ENCODE assay signal across 8 mouse cellular contexts in the genomic region with DNA sequence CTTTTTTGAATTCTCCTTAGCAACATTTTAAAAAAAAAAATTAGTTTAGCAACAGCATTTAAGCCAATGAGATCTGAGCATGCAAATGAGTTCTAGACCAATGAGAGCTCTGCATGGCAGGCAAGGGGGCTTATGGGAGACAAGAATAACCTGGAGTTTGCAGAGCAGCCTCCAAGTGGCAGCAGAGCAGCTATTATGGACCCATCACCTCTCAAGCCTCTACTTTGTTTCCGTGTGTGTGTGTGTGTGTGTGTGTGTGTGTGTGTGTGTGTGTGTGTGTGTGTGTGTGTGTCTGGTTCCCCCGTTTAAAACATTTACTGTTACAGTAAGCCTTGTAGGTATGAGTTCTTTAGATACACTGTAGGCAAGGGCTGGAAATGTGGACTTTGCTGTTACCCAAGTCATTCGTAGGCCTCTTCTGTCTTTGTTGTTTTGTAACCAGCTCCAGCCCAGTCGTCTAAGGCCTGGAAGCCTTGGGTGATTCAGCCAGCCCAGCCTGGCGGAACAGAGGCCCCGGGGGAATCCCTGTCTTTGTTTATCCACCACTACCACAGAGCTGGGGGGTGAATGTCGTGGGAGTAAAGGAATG. TPM values are rescaled to one million over a fixed set of nuclear protein-coding genes. Genes with fewer than 3 reads are reported as not detected.
DNase-seq lines count a peak whose midpoint lies in the region; ATAC-seq and TF ChIP-seq lines count a peak whose summit lies in the region.

No protein-coding gene starts in this region.

- intact Hi-C loops in left cerebral cortex, postnatal 14 days (cut with DNase I): loop anchor here (10.0 kb wide), 1 partner anchor 130 kb away; no protein-coding TSS in a partner anchor

- no peak for DNase-seq in cerebellum, adult 11 months
- peak; percentile 51 for DNase-seq in gastrocnemius, postnatal 10 days
- DNase-seq in left cerebral cortex, postnatal 14 days (ENCODE audit: low spot score in 2 of 2): peak; percentile 80 to 97
- DNase-seq in right cerebral cortex, postnatal 14 days: peak; percentile 65

- no peak for TF ChIP-seq POLR2A in cortical plate, adult 2 months (IDR thresholded peaks at IDR 0.05; ENCODE audit: extremely low read depth, insufficient read depth, low read length)

- peak overlapping the region; percentile 18; the same call in 1 of the 2 replicates for H3K27ac ChIP-seq in cortical plate, adult 2 months (ENCODE audit: insufficient read depth, low read length)

- TF ChIP-seq CTCF in cortical plate, adult 2 months (IDR thresholded peaks at IDR 0.05; ENCODE audit: extremely low read depth, insufficient read depth, low read length): peak; percentile 66

- peaks cover 15% of the 10 kb centered on the region for H3K4me1 ChIP-seq in cortical plate, adult 2 months (ENCODE audit: control insufficient read depth, insufficient read depth, low read length)

- no peak overlapping the region for H3K4me3 ChIP-seq in cortical plate, adult 2 months (ENCODE audit: insufficient read depth, low read length)

- peak; percentile 39; the same call in 1 of the 2 replicates for ATAC-seq in cerebellum, adult (ENCODE audit: insufficient number of reproducible peaks, low FRiP score, low TSS enrichment)
- ATAC-seq in inflammation-experienced regulatory T-cells, adult 6 months: peak; percentile 74
- ATAC-seq in megakaryocyte-erythroid progenitor cell, adult 5-6 weeks (replicated peaks; ENCODE audit: low FRiP score, low TSS enrichment, poor library complexity, severe bottlenecking): peak; percentile 100

RNA-seq across cellular contexts. Expression of a gene that starts 37.8 kb away (rescaled TPM):
- 19.7 and 21.0 TPM in 2 replicates for polyA plus RNA-seq in cortical plate, adult 2 months (2012; rRNA removed)
- total RNA-seq in gastrocnemius, postnatal 10 days (2021): 100 to 1,000 TPM; 329 to 424 TPM
- polyA plus RNA-seq in inflammation-experienced regulatory T-cells, adult 6 months (2017; shearing (Covaris generic)): under 1 TPM in 1 of 3 experiments, not detected in 2; 0.27 TPM
- total RNA-seq in left cerebral cortex, postnatal 14 days (2021): 10 to 100 TPM; 44.8 to 49.1 TPM
- 2.1 TPM in 1 of 2 replicates, not detected in the other for total RNA-seq in megakaryocyte-erythroid progenitor cell, adult 5-6 weeks (2014; fragmentation: Nextera tagmentation)
- 0.23 and 0.42 TPM in 2 replicates for total RNA-seq in megakaryocyte-erythroid progenitor cell, adult 5-6 weeks (2017)

RNA-seq across cellular contexts. Expression of a gene that starts 46.5 kb away (rescaled TPM):
- polyA plus RNA-seq in cortical plate, adult 2 months (2012; rRNA removed): 0.44 and 0.54 TPM in 2 replicates
- under 1 TPM; 0.21 to 0.38 TPM for total RNA-seq in gastrocnemius, postnatal 10 days (2021)
- not detected for polyA plus RNA-seq in inflammation-experienced regulatory T-cells, adult 6 months (2017; shearing (Covaris generic))
- total RNA-seq in left cerebral cortex, postnatal 14 days (2021): not detected
- not detected in 2 replicates for total RNA-seq in megakaryocyte-erythroid progenitor cell, adult 5-6 weeks (2014; fragmentation: Nextera tagmentation)
- not detected in 2 replicates for total RNA-seq in megakaryocyte-erythroid progenitor cell, adult 5-6 weeks (2017)

RNA-seq across cellular contexts. Expression of a gene that starts 53.7 kb away (rescaled TPM):
- 37.7 and 40.7 TPM in 2 replicates for polyA plus RNA-seq in cortical plate, adult 2 months (2012; rRNA removed)
- 10 to 100 TPM; 50.9 to 53.6 TPM for total RNA-seq in gastrocnemius, postnatal 10 days (2021)
- 10 to 100 TPM; 16.9 to 21.9 (median 19.5) TPM for polyA plus RNA-seq in inflammation-experienced regulatory T-cells, adult 6 months (2017; shearing (Covaris generic))
- 100 to 1,000 TPM; 108 to 119 TPM for total RNA-seq in left cerebral cortex, postnatal 14 days (2021)
- 29.8 and 33.2 TPM in 2 replicates for total RNA-seq in megakaryocyte-erythroid progenitor cell, adult 5-6 weeks (2014; fragmentation: Nextera tagmentation)
- total RNA-seq in megakaryocyte-erythroid progenitor cell, adult 5-6 weeks (2017): 26.7 and 37.5 TPM in 2 replicates

Comparison
In these comparisons a context has a peak if more than half of its experiments do, and no peak if none do; other contexts are left out.
1. ATAC-seq: peak in every context shown above with its lines; median percentile 100 in megakaryocyte-erythroid progenitor cell, adult 5-6 weeks; 74 in inflammation-experienced regulatory T-cells, adult 6 months; 39 in cerebellum, adult.
2. RNA of a gene that starts 37.8 kb away (total RNA-seq): 329 to 424 TPM in gastrocnemius, postnatal 10 days and 44.8 to 49.1 TPM in left cerebral cortex, postnatal 14 days; 0.23 to 2.1 TPM in megakaryocyte-erythroid progenitor cell, adult 5-6 weeks; every median in the first group is over 10 times any median in the second.